Mouse (Mus musculus) limb, embryonic 14.5 days (tissue): ENCODE data around the gene Macrod2. TPM values are rescaled to one million over a fixed set of nuclear protein-coding genes. Genes with fewer than 3 reads are reported as not detected.
A peak's percentile ranks its signal among the peaks of the same experiment; 100 is the strongest.

Experiments
- ATAC-seq: fragments of 200-750 bp; cut with Nextera tagmentation; 2 replicates; pipeline ENCODE4 v1.8.0; 2017; ENCODE audit warnings: low read depth, moderate number of reproducible peaks, moderate TSS enrichment; ENCODE audit not compliant: low FRiP score
- DNase-seq: peaks from one replicate; pipeline ENCODE4 v3.0.0-alpha.2; 2015; ENCODE audit warnings: low spot score
- H3K27ac ChIP-seq: fragments of 300-500 bp; sonication (generic); replicated peaks from 2 replicates; pipeline ENCODE4 v1.5.1; 2014; ENCODE audit warnings: low read depth, mild to moderate bottlenecking, low read length, moderate library complexity, mixed read lengths
- H3K27me3 ChIP-seq: fragments of 300-500 bp; sonication (generic); 2 replicates; pipeline ENCODE4 v1.6.1; 2014; ENCODE audit warnings: low read length, mixed read lengths; ENCODE audit not compliant: control insufficient read depth, insufficient read depth
- H3K36me3 ChIP-seq: fragments of 300-500 bp; sonication (generic); 2 replicates; pipeline ENCODE4 v1.6.1; 2014; ENCODE audit warnings: mild to moderate bottlenecking, low read length, moderate library complexity, mixed read lengths; ENCODE audit not compliant: control insufficient read depth, insufficient read depth
- H3K4me1 ChIP-seq: fragments of 300-500 bp; sonication (generic); 2 replicates; pipeline ENCODE4 v1.6.1; 2014; ENCODE audit warnings: antibody characterized with exemption, low read length, mixed read lengths; ENCODE audit not compliant: control insufficient read depth, insufficient read depth
- H3K4me2 ChIP-seq: fragments of 300-500 bp; sonication (generic); replicated peaks from 2 replicates; pipeline ENCODE4 v1.6.1; 2014; ENCODE audit warnings: low read depth, mild to moderate bottlenecking, low read length, moderate library complexity; ENCODE audit not compliant: severe bottlenecking
- H3K4me3 ChIP-seq: fragments of 300-500 bp; sonication (generic); replicated peaks from 2 replicates; pipeline ENCODE4 v1.5.1; 2014; ENCODE audit warnings: low read length
- H3K9ac ChIP-seq: fragments of 300-500 bp; sonication (generic); 2 replicates; pipeline ENCODE4 v1.6.1; 2014; ENCODE audit warnings: mild to moderate bottlenecking, low read depth, low read length, moderate library complexity; ENCODE audit not compliant: severe bottlenecking
- H3K9me3 ChIP-seq: fragments of 300-500 bp; sonication (generic); 2 replicates; pipeline ENCODE4 v1.6.1; 2016; ENCODE audit warnings: low read length; ENCODE audit not compliant: control insufficient read depth
- POLR2A ChIP-seq: fragments of 200-500 bp; IDR thresholded peaks from 2 replicates; pipeline ENCODE4 v1.8.0; 2012; ENCODE audit warnings: inconsistent platforms, mild to moderate bottlenecking, moderate library complexity, borderline replicate concordance; ENCODE audit not compliant: insufficient read depth, insufficient read length; ENCODE audit errors: extremely low read depth
- WGBS: fragments of 180-500 bp; shearing (Covaris S2); extraction: QIAGEN DNeasy Blood & Tissue Kit; methylation state at CpG from one replicate; pipeline ENCODE4 v1.1.7; 2014; 5-methylcytosine and 5-hydroxymethylcytosine counted together
- polyA plus RNA-seq, 2 experiments: library from polyadenylated mRNA; depleted of rRNA in 1 of 2; stranded (reverse) in 1 of 2; unstranded in 1 of 2; fragments of >200 nt; fragmentation: Nextera tagmentation in 1 of 2; extraction: Ambion mirVana in 1 of 2; gene quantifications; 2 replicates each; pipeline versions ENCODE4 v1.2.1 to v1.2.3; 2012 to 2014

Gene Macrod2
- polyA plus RNA-seq, 2 experiments, result 8.5 to 24.5 TPM

GRCm38 (mm10) chr2:141672814-141673213 lies 1277.7 kb downstream of the Macrod2 start:
- no peak overlapping the region for H3K9ac ChIP-seq
- H3K9me3 ChIP-seq, result no peaks in the 10 kb centered on the region
- WGBS, result 64% methylated on average over 3 of the region's 3 CpGs
- H3K4me1 ChIP-seq, result 0 out of 2 replicates have a peak, but pooled peaks cover 6% of the 10 kb centered on the region
- DNase-seq (no peak), ATAC-seq (no peak)
- no peaks in the 10 kb centered on the region for H3K27me3 ChIP-seq
- no peak overlapping the region for H3K27ac ChIP-seq
- H3K4me3 ChIP-seq, result no peak overlapping the region
- no peak overlapping the region for H3K4me2 ChIP-seq
- no peaks in the 10 kb centered on the region for H3K36me3 ChIP-seq
- no peak for TF ChIP-seq POLR2A

GRCm38 (mm10) chr2:141673405-141673804 lies 1278.3 kb downstream of the Macrod2 start:
- WGBS, result 24% methylated on average over 8 of the region's 8 CpGs
- Histone ChIP-seq H3K4me3 (no peak overlapping the region), H3K9me3 (no peaks in the 10 kb centered on the region), H3K27ac (no peak overlapping the region), H3K36me3 (no peaks in the 10 kb centered on the region), H3K9ac (no peak overlapping the region), H3K4me1 (0 out of 2 replicates have a peak, but pooled peaks cover 6% of the 10 kb centered on the region), H3K27me3 (no peaks in the 10 kb centered on the region), H3K4me2 (no peak overlapping the region)
- DNase-seq, result peak; percentile 65
- peak; percentile 70 for ATAC-seq
- TF ChIP-seq POLR2A, result no peak

GRCm38 (mm10) chr2:141697541-141697940 lies 1302.4 kb downstream of the Macrod2 start:
- WGBS, result 89% methylated on average over 3 of the region's 3 CpGs
- H3K27me3 ChIP-seq, result no peaks in the 10 kb centered on the region
- no peak overlapping the region for H3K4me2 ChIP-seq
- no peak for TF ChIP-seq POLR2A
- H3K4me1 ChIP-seq, result peaks cover 3% of the 10 kb centered on the region; the same call in 1 of the 2 replicates
- no peak overlapping the region for H3K27ac ChIP-seq
- DNase-seq (no peak), ATAC-seq (no peak)
- no peak overlapping the region for H3K4me3 ChIP-seq
- H3K9ac ChIP-seq, result no peak overlapping the region
- no peaks in the 10 kb centered on the region for H3K9me3 ChIP-seq
- no peaks in the 10 kb centered on the region for H3K36me3 ChIP-seq

GRCm38 (mm10) chr2:141698320-141698719 lies 1303.2 kb downstream of the Macrod2 start:
- ATAC-seq (no peak), DNase-seq (no peak)
- no peaks in the 10 kb centered on the region for H3K36me3 ChIP-seq
- 57% methylated on average over 4 of the region's 4 CpGs for WGBS
- H3K4me1 ChIP-seq, result peaks cover 3% of the 10 kb centered on the region; the same call in 1 of the 2 replicates
- no peaks in the 10 kb centered on the region for H3K9me3 ChIP-seq
- no peak overlapping the region for H3K4me2 ChIP-seq
- TF ChIP-seq POLR2A, result no peak
- no peak overlapping the region for H3K27ac ChIP-seq
- no peak overlapping the region for H3K9ac ChIP-seq
- H3K27me3 ChIP-seq, result no peaks in the 10 kb centered on the region
- H3K4me3 ChIP-seq, result no peak overlapping the region

- H3K4me2 ChIP-seq, result no peak overlapping the region
- no peaks in the 10 kb centered on the region for H3K27me3 ChIP-seq
- no peaks in the 10 kb centered on the region for H3K36me3 ChIP-seq
- H3K4me3 ChIP-seq, result no peak overlapping the region
- no peaks in the 10 kb centered on the region for H3K9me3 ChIP-seq
- 54% methylated on average over 7 of the region's 7 CpGs for WGBS
- H3K9ac ChIP-seq, result no peak overlapping the region
- peak; percentile 17 for DNase-seq
- TF ChIP-seq POLR2A, result no peak
- ATAC-seq, result no peak
- no peak overlapping the region for H3K27ac ChIP-seq
- peaks cover 3% of the 10 kb centered on the region; the same call in 1 of the 2 replicates for H3K4me1 ChIP-seq
Measured at GRCm38 (mm10) chr2:141700759-141701452, 1305.8 kb downstream of the Macrod2 start.
